Mouse (Mus musculus): ENCODE results near the gene Rgcc. TPM values are rescaled to one million over a fixed set of nuclear protein-coding genes. Genes with fewer than 3 reads are reported as not detected.
A peak's percentile ranks its signal among the peaks of the same experiment; 100 is the strongest.

The Rgcc gene
- polyA plus RNA-seq, 1 experiment from 2014 or later: 302 TPM

GRCm38 (mm10) chr14:79256656-79257055 lies 44.8 kb downstream of the Rgcc start:
- Histone ChIP-seq H3K4me2 (no peak overlapping the region), H3K27ac (no peak overlapping the region), H3K4me3 (no peak overlapping the region), H3K9me3 (replicated peaks) (no peaks in the 10 kb centered on the region), H3K36me3 (no peaks in the 10 kb centered on the region), H3K4me1 (no peaks in the 10 kb centered on the region), H3K9ac (no peak overlapping the region), H3K27me3 (replicated peaks) (no peaks in the 10 kb centered on the region)
- WGBS (ENCODE audit: insufficient replicate concordance): 63% methylated on average over 5 of the region's 5 CpGs
- no peak for ATAC-seq

GRCm38 (mm10) chr14:79255786-79256185 lies 45.7 kb downstream of the Rgcc start:
- Histone ChIP-seq H3K4me1 (no peaks in the 10 kb centered on the region), H3K9ac (no peak overlapping the region), H3K36me3 (no peaks in the 10 kb centered on the region), H3K27me3 (replicated peaks) (no peaks in the 10 kb centered on the region), H3K9me3 (replicated peaks) (no peaks in the 10 kb centered on the region), H3K27ac (no peak overlapping the region), H3K4me3 (no peak overlapping the region), H3K4me2 (no peak overlapping the region)
- ATAC-seq: no peak
- 69% methylated on average over 2 of the region's 2 CpGs for WGBS (ENCODE audit: insufficient replicate concordance)

GRCm38 (mm10) chr14:79251727-79252285 lies 49.6 kb downstream of the Rgcc start:
- ATAC-seq: no peak

GRCm38 (mm10) chr14:79244571-79244970 lies 56.9 kb downstream of the Rgcc start:
- Histone ChIP-seq H3K4me1 (no peaks in the 10 kb centered on the region), H3K4me3 (no peak overlapping the region), H3K27me3 (replicated peaks) (no peaks in the 10 kb centered on the region), H3K9ac (no peak overlapping the region), H3K9me3 (replicated peaks) (no peaks in the 10 kb centered on the region), H3K36me3 (no peaks in the 10 kb centered on the region), H3K4me2 (no peak overlapping the region), H3K27ac (no peak overlapping the region)
- 50% methylated on average over 3 of the region's 3 CpGs for WGBS (ENCODE audit: insufficient replicate concordance)
- no peak for ATAC-seq

More at GRCm38 (mm10) chr14:79251727-79252285, 49.6 kb downstream of the Rgcc start:
- H3K4me3 ChIP-seq: no peak overlapping the region
- H3K4me2 ChIP-seq: no peak overlapping the region
- WGBS (ENCODE audit: insufficient replicate concordance): 56% methylated on average over 5 of the region's 5 CpGs
- no peaks in the 10 kb centered on the region for H3K9me3 ChIP-seq (replicated peaks)
- H3K27me3 ChIP-seq (replicated peaks): no peaks in the 10 kb centered on the region
- no peak overlapping the region for H3K27ac ChIP-seq
- H3K9ac ChIP-seq: no peak overlapping the region
- H3K4me1 ChIP-seq: no peaks in the 10 kb centered on the region
- no peaks in the 10 kb centered on the region for H3K36me3 ChIP-seq

- WGBS (ENCODE audit: insufficient replicate concordance): 48% methylated on average over 12 of the region's 12 CpGs
- no peak overlapping the region for H3K9ac ChIP-seq
- no peak overlapping the region for H3K27ac ChIP-seq
- no peaks in the 10 kb centered on the region for H3K36me3 ChIP-seq
- H3K4me3 ChIP-seq: no peak overlapping the region
- no peaks in the 10 kb centered on the region for H3K4me1 ChIP-seq
- H3K27me3 ChIP-seq (replicated peaks): no peaks in the 10 kb centered on the region
- H3K4me2 ChIP-seq: no peak overlapping the region
- no peaks in the 10 kb centered on the region for H3K9me3 ChIP-seq (replicated peaks)
- peak; percentile 37; the same call in 1 of the 2 replicates for ATAC-seq
Measured at GRCm38 (mm10) chr14:79243038-79243883, 58.2 kb downstream of the Rgcc start.

- Histone ChIP-seq H3K4me2 (no peak overlapping the region), H3K9me3 (replicated peaks) (no peaks in the 10 kb centered on the region), H3K27me3 (replicated peaks) (no peaks in the 10 kb centered on the region), H3K4me3 (no peak overlapping the region), H3K9ac (no peak overlapping the region), H3K36me3 (no peaks in the 10 kb centered on the region), H3K4me1 (no peaks in the 10 kb centered on the region), H3K27ac (no peak overlapping the region)
- ATAC-seq: no peak
Measured at GRCm38 (mm10) chr14:79242386-79242720, 59.1 kb downstream of the Rgcc start.

- no peaks in the 10 kb centered on the region for H3K4me1 ChIP-seq
- WGBS (ENCODE audit: insufficient replicate concordance): 58% methylated on average over 6 of the region's 6 CpGs
- no peak overlapping the region for H3K4me2 ChIP-seq
- no peak overlapping the region for H3K4me3 ChIP-seq
- H3K27ac ChIP-seq: no peak overlapping the region
- no peak overlapping the region for H3K9ac ChIP-seq
- ATAC-seq: no peak
- no peaks in the 10 kb centered on the region for H3K27me3 ChIP-seq (replicated peaks)
- H3K36me3 ChIP-seq: no peaks in the 10 kb centered on the region
- no peaks in the 10 kb centered on the region for H3K9me3 ChIP-seq (replicated peaks)
Measured at GRCm38 (mm10) chr14:79241656-79242385, 59.6 kb downstream of the Rgcc start.

GRCm38 (mm10) chr14:79241057-79241570 lies 60.3 kb downstream of the Rgcc start:
- Histone ChIP-seq H3K9me3 (replicated peaks) (no peaks in the 10 kb centered on the region), H3K27me3 (replicated peaks) (no peaks in the 10 kb centered on the region; the same call in 1 of the 2 replicates), H3K36me3 (no peaks in the 10 kb centered on the region), H3K9ac (no peak overlapping the region), H3K4me2 (no peak overlapping the region), H3K4me1 (no peaks in the 10 kb centered on the region), H3K4me3 (no peak overlapping the region), H3K27ac (no peak overlapping the region)
- no peak for ATAC-seq
- 61% methylated on average over 4 of the region's 4 CpGs for WGBS (ENCODE audit: insufficient replicate concordance)

GRCm38 (mm10) chr14:79239402-79239801 lies 62.0 kb downstream of the Rgcc start:
- H3K36me3 ChIP-seq: no peaks in the 10 kb centered on the region
- H3K27ac ChIP-seq: no peak overlapping the region
- H3K9ac ChIP-seq: no peak overlapping the region
- H3K9me3 ChIP-seq (replicated peaks): no peaks in the 10 kb centered on the region
- H3K27me3 ChIP-seq (replicated peaks): no peaks in the 10 kb centered on the region; the same call in 1 of the 2 replicates
- WGBS (ENCODE audit: insufficient replicate concordance): 70% methylated on average over 12 of the region's 12 CpGs
- no peak for ATAC-seq
- no peak overlapping the region for H3K4me2 ChIP-seq
- no peaks in the 10 kb centered on the region for H3K4me1 ChIP-seq
- H3K4me3 ChIP-seq: no peak overlapping the region

Other genes starting within 250 kb of the Rgcc start
- gene Zfp957, start 54.3 kb downstream of the Rgcc start, polyA plus RNA-seq (2016; fragmentation: Nextera tagmentation; extraction: Ambion mirVana): not detected in 2 replicates
- 42.0 and 45.5 TPM in 2 replicates for gene Naa16, start 89.1 kb upstream of the Rgcc start, polyA plus RNA-seq (2016; fragmentation: Nextera tagmentation; extraction: Ambion mirVana)
- gene Mtrf1, start 96.1 kb upstream of the Rgcc start, polyA plus RNA-seq (2016; fragmentation: Nextera tagmentation; extraction: Ambion mirVana): 6.7 and 7.3 TPM in 2 replicates
- gene Kbtbd7, start 124.9 kb upstream of the Rgcc start, polyA plus RNA-seq (2016; fragmentation: Nextera tagmentation; extraction: Ambion mirVana): 5.7 and 6.2 TPM in 2 replicates
- gene Kbtbd6, start 150.2 kb upstream of the Rgcc start, polyA plus RNA-seq (2016; fragmentation: Nextera tagmentation; extraction: Ambion mirVana): 3.9 TPM in 2 replicates
- gene Elf1, start 179.5 kb upstream of the Rgcc start, polyA plus RNA-seq (2016; fragmentation: Nextera tagmentation; extraction: Ambion mirVana): 18.9 and 21.2 TPM in 2 replicates
- gene Wbp4, start 179.9 kb upstream of the Rgcc start, polyA plus RNA-seq (2016; fragmentation: Nextera tagmentation; extraction: Ambion mirVana): 22.4 and 23.5 TPM in 2 replicates

Data from liver, embryonic 12.5 days (tissue).